Mouse (Mus musculus): ENCODE data around the gene Cldn19.

Gene Cldn19

DNA sequence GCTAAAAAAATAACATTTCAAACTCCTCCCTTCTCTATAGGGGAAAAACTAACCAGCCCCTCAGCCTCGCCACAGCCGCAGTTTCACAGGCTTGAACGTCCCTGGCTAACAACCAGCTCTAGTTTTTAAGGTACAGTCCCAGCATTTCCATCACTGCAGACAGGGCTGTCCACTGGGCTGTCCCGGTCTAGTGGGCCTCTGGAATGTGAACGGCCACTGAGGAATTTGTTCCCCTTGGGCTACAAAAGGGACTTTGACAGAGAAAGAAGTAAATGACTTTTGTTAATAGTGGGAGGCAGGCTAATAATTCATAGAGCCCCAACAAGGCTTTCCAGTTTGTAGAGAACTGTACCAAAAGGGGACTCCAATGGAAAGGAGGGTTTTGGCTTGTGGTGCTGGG lies 50.2 kb downstream of the Cldn19 start:
- no peak for DNase-seq

Data from thymus, postnatal 36 days (tissue).